Mouse (Mus musculus) kidney, postnatal 25 days (tissue): Measurements from ENCODE around the gene Ccdc88c.

Experiments
- DNase-seq, 2 experiments: peaks; one replicate each; pipeline ENCODE4 v3.0.0; 2021; ENCODE audit warnings: mixed read lengths in 2 of 2

Ccdc88c gene

GRCm38 (mm10) chr12:100965298-100965697 lies 63.6 kb downstream of the Ccdc88c start:
- no peak for DNase-seq

- peak; percentile 41 to 66 for DNase-seq
Measured at GRCm38 (mm10) chr12:100958621-100959592, 69.9 kb downstream of the Ccdc88c start.

DNA sequence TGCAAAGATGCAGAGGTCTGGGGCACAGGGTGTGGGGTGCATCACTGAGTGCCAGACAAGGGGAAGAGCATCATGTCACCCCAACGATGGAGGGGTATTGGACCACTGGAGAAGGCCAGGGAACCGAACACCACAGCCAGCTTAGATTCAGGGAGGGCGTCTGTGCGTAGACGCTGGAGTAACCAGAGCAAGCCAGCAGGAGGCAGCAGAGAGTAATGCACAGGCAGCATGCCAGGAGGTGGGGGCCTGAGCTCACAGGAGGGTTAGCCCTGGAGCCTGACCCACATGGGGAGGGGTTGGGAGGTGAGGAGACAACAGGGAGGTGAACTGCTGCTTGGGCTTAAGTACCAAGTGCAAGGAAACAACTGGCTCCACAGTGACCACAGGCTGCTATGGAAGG lies 70.8 kb downstream of the Ccdc88c start:
- peak; percentile 73 to 81 for DNase-seq

- no peak for DNase-seq
Measured at GRCm38 (mm10) chr12:100957257-100957656, 71.6 kb downstream of the Ccdc88c start.

- DNase-seq = no peak
Measured at GRCm38 (mm10) chr12:100956825-100957224, 72.0 kb downstream of the Ccdc88c start.

DNA sequence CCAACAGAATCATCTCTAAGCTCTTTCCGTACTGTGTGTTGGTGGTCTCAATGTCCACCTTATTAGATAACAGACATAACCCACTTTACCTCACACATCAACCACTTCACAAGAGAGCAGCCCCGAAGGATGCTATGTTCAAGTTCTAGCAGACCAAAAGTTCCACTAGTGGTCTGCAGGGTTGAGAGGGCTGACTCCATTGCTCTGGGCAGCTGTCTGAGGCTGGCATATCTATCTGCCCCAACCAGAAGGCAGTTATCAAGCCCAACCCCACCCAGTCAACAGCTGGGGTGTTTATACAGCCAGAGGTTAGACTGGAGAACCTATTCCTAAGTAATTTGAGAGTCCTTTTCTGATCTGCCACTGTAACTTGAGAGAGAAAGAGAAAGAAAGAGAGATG lies 72.8 kb downstream of the Ccdc88c start:
- DNase-seq = no peak

GRCm38 (mm10) chr12:100953926-100954325 lies 74.9 kb downstream of the Ccdc88c start:
- DNase-seq = no peak

GRCm38 (mm10) chr12:100952193-100952931 lies 76.5 kb downstream of the Ccdc88c start:
- peak; percentile 80 to 86 for DNase-seq

DNA sequence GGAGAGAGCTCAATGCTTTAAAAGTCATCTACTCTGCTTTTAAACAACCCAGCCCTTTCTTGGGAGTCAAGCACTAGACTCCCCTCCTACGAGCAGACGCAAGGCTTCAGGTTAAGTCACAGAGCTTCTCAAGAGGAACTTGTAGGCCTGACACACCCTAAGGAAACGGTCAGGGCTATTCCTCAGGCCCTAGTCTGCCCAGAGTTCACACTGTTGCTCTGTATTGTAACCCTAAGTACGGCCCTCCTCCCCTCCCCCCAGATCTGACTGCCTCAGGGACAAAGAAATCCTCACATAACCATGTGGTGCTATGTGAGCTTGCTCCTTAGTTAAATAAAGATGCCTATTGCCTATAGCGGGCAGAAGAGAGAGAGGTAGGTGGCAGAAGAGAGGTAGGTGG lies 79.7 kb downstream of the Ccdc88c start:
- no peak for DNase-seq

- no peak for DNase-seq
Measured at GRCm38 (mm10) chr12:100948021-100948420, 80.8 kb downstream of the Ccdc88c start.

DNA sequence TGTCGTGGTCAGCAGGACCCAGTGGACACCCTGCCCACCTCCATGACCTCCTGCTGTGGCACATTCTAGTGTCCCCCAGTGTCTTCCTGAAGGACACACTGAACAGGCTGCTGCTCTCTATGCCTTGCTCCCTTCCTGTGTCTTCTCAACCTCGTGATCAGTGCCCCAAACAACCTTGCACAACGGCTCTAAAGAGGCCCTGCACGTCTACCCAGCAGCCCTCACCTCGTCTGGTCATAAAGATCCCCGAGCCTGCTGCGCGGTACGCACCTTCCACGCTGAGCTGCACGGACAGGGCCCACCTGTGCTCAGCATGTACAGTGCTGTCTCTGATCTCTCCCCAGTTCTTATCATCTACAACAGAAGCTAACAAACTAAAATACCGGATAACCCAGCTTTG lies 82.9 kb downstream of the Ccdc88c start:
- no peak for DNase-seq

DNA sequence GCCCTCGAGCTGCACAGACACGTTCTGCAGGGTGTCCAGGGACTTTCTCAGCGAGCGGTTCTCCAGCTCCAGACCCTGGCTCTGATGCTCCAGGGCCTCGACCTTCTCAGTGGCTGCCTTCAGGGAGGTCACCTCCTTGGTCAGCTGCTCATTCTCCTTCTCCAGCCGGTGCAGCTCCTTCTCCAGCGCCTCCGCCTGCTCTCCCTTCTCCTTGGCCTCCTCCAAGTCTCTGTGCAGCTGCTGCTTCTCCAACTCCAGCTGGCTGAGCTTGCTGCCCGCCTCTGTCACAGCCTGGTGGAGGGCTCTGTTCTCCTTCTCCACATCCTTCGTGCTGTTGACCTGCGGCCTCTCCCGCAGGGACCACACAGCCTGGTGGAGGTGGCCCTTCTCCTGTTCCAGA lies 83.4 kb downstream of the Ccdc88c start:
- DNase-seq = no peak

DNA sequence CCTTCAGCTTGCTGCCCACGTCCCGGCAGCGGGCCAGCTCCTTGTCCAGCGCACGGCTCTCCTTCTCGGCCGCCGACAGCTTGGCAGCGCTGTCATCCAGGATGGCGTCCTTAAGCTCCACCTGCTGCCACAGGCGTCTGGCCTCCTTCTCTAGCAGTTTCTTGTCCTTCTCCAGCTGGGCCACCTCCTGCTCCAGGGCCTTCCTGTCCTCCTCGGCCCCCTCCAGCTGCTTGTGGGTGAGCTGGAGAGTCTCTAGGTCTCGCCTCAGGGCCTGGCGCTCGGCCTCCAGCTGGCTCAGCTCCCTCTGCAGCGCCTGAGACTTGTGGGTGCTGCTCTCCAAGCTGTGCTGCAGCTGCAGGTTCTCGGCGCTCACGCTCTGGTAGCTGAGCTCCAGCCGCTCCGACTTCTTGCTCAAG lies 83.9 kb downstream of the Ccdc88c start:
- DNase-seq = no peak

GRCm38 (mm10) chr12:100943146-100943545 lies 85.7 kb downstream of the Ccdc88c start:
- DNase-seq = no peak

GRCm38 (mm10) chr12:100941361-100941760 lies 87.5 kb downstream of the Ccdc88c start:
- DNase-seq = no peak

DNA sequence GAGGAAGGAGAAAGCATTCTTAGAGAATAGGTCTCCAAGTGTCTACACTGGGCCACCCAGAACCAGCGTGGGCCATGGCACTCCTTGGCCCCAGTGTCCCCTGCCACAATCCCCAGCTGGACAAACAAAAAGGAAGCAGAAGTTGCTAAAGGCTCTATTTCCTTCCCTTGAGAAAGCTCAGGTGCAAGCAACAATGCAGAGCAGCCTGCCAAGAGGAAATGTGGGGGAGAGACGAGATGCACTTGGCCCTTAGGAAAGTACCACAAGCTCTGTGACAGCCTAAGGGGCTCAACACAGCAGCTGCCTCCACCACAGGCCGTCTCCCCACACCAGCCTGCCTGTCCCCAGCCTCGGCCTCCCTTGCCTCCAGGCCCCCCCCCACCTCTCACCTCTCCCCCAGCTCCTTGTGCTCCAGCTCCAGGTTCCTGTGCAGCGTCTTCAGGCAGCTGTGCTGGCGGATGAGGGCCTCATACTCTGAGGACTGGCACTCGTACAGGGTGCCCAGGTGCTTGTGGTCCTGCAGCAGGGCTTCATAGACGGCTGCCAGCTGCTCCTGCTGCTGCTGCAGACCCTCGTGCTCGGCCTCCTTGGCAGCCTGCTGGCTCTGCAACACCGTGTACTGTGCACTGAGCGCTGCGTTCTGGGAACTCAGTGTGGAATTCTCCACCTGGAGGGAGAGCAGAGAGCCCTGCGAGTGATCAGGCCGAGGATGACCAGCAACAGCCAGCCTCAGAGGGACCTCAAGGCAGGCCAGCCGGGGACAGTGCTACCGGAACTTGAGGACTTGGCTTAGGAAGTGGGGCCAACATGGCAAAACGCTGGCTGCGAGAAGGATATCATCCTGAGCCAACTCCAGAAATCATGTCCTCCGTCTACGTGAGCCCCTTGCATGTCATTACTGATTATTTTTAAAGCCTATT lies 91.2 kb downstream of the Ccdc88c start:
- peak; percentile 52 to 69 for DNase-seq

- DNase-seq = peak; percentile 64 to 86
Measured at GRCm38 (mm10) chr12:100936737-100937136, 92.1 kb downstream of the Ccdc88c start.

GRCm38 (mm10) chr12:100936116-100936515 lies 92.7 kb downstream of the Ccdc88c start:
- DNase-seq = peak; percentile 77 to 85

- DNase-seq = peak; percentile 71 to 89
Measured at GRCm38 (mm10) chr12:100934796-100935195, 94.1 kb downstream of the Ccdc88c start.

- no peak for DNase-seq
Measured at GRCm38 (mm10) chr12:100931653-100932052, 97.2 kb downstream of the Ccdc88c start.

- DNase-seq = no peak
Measured at GRCm38 (mm10) chr12:100928286-100928685, 100.6 kb downstream of the Ccdc88c start.
